Mouse (Mus musculus) C2C12 (cell line): ENCODE data around the gene Stmn1.

Experiments
- CEBPB ChIP-seq: IDR thresholded peaks from one replicate; pipeline ENCODE4 v1.6.1; 2011; ENCODE audit warnings: low read depth, mild to moderate bottlenecking, control low read depth, moderate library complexity
- CTCF ChIP-seq: IDR thresholded peaks from one replicate; pipeline ENCODE4 v1.5.1; 2011; ENCODE audit not compliant: control insufficient read depth, insufficient read depth, insufficient read length
- MAX ChIP-seq: IDR thresholded peaks from one replicate; pipeline ENCODE4 v1.6.1; 2011; ENCODE audit warnings: mild to moderate bottlenecking, control low read depth
- MYOG ChIP-seq: IDR thresholded peaks from one replicate; pipeline ENCODE4 v1.6.1; 2011; ENCODE audit not compliant: control insufficient read depth, insufficient read length; ENCODE audit errors: extremely low read depth
- USF1 ChIP-seq: IDR thresholded peaks from one replicate; pipeline ENCODE4 v1.6.1; 2011; ENCODE audit warnings: low read depth, mild to moderate bottlenecking, control low read depth, moderate library complexity

GRCm38 (mm10) chr4:134439919-134440318 is 28.2 kb upstream of the Stmn1 start:
- TF ChIP-seq CTCF (no peak), MYOG (no peak), USF1 (no peak), MAX (no peak), CEBPB (no peak)
